Mouse (Mus musculus) intestine, embryonic 15.5 days (tissue): ENCODE results near the gene Fmr1. TPM values are rescaled to one million over a fixed set of nuclear protein-coding genes. Genes with fewer than 3 reads are reported as not detected.
"Not testable (repeated sequence)": the region's sequence is repeated elsewhere in the genome, so short reads cannot be mapped to it uniquely, and the experiment has no call there.

Experiments used
- ATAC-seq: fragments of 200-750 bp; cut with Nextera tagmentation; 2 replicates; pipeline ENCODE4 v1.8.0; 2017; ENCODE audit warnings: moderate TSS enrichment, moderate library complexity
- H3K27ac ChIP-seq: fragments of 300-500 bp; sonication (generic); 2 replicates; pipeline ENCODE4 v1.5.1; 2015; ENCODE audit warnings: mild to moderate bottlenecking, inconsistent platforms
- H3K27me3 ChIP-seq: fragments of 300-500 bp; sonication (generic); replicated peaks from 2 replicates; pipeline ENCODE4 v1.6.1; 2015; ENCODE audit warnings: inconsistent platforms
- H3K36me3 ChIP-seq: fragments of 300-500 bp; sonication (generic); 2 replicates; pipeline ENCODE4 v1.6.1; 2015; ENCODE audit warnings: inconsistent platforms
- H3K4me1 ChIP-seq: fragments of 300-500 bp; sonication (generic); replicated peaks from 2 replicates; pipeline ENCODE4 v1.6.1; 2015; ENCODE audit warnings: inconsistent platforms
- H3K4me2 ChIP-seq: fragments of 300-500 bp; sonication (generic); replicated peaks from 2 replicates; pipeline ENCODE4 v1.6.1; 2015; ENCODE audit warnings: mild to moderate bottlenecking, inconsistent platforms
- H3K4me3 ChIP-seq: fragments of 300-500 bp; sonication (generic); replicated peaks from 2 replicates; pipeline ENCODE4 v1.5.1; 2015; ENCODE audit warnings: inconsistent platforms
- H3K9ac ChIP-seq: fragments of 300-500 bp; sonication (generic); 2 replicates; pipeline ENCODE4 v1.6.1; 2015; ENCODE audit warnings: inconsistent platforms
- H3K9me3 ChIP-seq: fragments of 300-500 bp; sonication (generic); 2 replicates; pipeline ENCODE4 v1.6.1; 2016; ENCODE audit warnings: inconsistent platforms
- WGBS: fragments of 180-500 bp; shearing (Covaris S2); methylation state at CpG from one replicate; pipeline ENCODE4 v1.1.7; 2015; 5-methylcytosine and 5-hydroxymethylcytosine counted together
- polyA plus RNA-seq: library from polyadenylated mRNA; unstranded; fragments of >200 nt; fragmentation: Nextera tagmentation; extraction: Ambion mirVana; gene quantifications from 2 replicates; pipeline ENCODE4 v1.2.1, GENCODE M21; 2015

The Fmr1 gene
- polyA plus RNA-seq = 47.1 and 54.2 TPM in 2 replicates

DNA sequence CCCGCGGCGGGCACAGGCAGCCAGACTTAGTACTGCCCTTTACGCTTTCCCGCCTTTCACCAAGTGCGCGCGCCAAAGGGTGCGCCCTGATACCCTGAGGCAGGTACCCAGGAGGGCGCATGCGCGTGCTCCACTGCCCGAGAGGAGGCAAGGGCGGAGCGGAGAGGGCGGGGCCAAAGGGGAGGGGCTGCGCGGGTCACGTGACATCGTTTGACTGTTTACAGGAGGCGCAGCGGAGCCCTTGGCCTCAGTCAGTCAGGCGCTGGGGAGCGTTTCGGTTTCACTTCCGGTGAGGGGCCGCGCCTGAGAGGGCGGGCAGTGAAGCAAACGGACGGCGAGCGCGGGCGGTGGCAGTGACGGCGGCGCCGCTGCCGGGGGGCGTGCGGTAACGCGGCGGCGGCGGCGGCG lies at the start of gene Fmr1:
Fmr1 (plus strand) TSS at position 209 of the 408 bp plus-strand sequence.
- Histone ChIP-seq H3K27me3 (no peaks in the 10 kb centered on the region), H3K4me1 (no peaks in the 10 kb centered on the region), H3K36me3 (no peaks in the 10 kb centered on the region), H3K4me3 (peak within 1 kb of the TSS; percentile 61), H3K9me3 (no peaks in the 10 kb centered on the region), H3K4me2 (peak within 1 kb of the TSS; percentile 56), H3K9ac (peak within 1 kb of the TSS; percentile 79), H3K27ac (peak within 1 kb of the TSS; percentile 92)
- 18% methylated on average over 43 of the region's 49 CpGs for WGBS
- peak; percentile 99 for ATAC-seq

DNA sequence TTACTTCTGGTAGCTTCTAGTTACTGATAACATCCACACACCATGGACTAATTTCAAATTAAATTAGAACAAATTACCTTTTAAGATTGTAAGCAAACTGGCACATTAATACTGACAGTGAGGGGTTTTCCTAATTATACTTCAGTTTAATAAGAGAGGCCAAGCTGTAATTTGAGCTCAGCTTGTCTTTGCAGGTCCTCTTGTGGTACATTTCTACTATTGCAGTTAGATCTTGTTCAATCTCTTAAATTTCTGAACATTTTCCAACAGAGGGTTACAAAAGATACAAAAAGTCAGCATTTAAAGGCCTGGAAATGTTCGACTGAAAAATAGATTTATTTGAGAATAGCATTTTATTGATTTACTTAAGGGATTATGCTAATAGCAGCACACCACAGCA lies 36.7 kb upstream of the Fmr1 start:
- no peak overlapping the region for H3K4me2 ChIP-seq

DNA sequence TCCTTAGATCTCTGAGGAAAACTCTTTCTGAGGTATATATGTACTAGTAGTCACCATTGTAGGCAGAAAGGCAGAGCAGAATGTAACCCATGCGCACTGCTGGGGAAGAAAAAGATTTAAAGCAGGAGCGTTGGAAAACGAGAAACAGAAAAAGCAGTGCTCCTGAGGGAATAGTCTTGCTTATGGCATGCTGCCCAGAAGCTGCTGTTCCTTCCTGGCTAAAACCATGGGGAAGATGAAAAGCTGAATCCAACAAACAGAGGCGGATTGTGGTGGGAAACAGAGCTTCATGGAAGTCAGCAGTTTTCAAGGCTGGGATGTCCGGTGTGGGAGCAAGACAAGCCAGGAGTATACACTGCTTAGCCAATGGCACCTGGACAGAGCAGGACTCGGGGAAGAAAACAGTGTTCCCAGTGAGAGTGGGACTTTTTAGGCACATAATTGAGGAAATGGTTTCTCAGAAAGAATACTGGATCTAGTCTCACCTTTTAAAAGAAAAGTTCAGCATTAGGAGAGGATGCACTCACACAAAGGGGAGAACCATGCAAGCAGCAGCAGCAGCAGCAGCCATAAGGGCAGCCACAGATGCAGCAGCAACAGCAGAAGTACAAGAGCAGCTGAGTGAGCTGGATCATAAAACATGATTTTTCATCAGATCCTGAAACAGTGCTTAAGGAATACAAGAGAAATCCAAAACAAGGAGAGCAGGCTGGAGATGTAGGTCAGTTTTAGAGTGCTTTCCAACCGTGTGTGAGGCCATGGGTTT lies 33.0 kb upstream of the Fmr1 start:
- Histone ChIP-seq H3K27me3 (no peaks in the 10 kb centered on the region), H3K27ac (no peak overlapping the region), H3K4me1 (no peaks in the 10 kb centered on the region), H3K9me3 (no peaks in the 10 kb centered on the region), H3K4me2 (no peak overlapping the region), H3K4me3 (no peak overlapping the region), H3K36me3 (no peaks in the 10 kb centered on the region), H3K9ac (no peak overlapping the region)
- 48% methylated on average over 7 of the region's 7 CpGs for WGBS
- no peak for ATAC-seq

More for the DNA sequence above, 36.7 kb upstream of the Fmr1 start:
- Histone ChIP-seq H3K9me3 (no peaks in the 10 kb centered on the region), H3K9ac (no peak overlapping the region), H3K27me3 (no peaks in the 10 kb centered on the region), H3K4me3 (no peak overlapping the region), H3K4me1 (no peaks in the 10 kb centered on the region), H3K36me3 (no peaks in the 10 kb centered on the region), H3K27ac (no peak overlapping the region)
- 59% methylated on average over 1 of the region's 1 CpGs for WGBS
- ATAC-seq = no peak

DNA sequence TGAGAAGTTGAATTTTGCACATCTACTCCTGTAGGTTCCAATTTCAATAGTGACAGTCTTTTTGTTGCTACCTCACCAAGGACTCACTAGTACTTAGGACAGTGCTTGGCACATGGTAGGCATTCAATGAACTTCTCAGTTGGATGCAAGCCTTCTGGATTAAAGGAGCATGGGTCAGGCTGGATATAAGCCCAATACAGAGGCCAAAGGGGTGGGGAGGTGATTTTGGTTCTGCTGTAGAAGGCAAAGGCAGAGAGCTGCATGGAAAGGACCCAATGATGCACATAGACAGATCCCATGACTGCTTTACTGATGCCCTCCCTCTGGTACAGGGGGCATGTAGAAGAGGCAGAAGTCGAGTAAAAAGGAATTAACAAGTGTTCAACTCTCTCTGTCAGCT lies 833 bp upstream of the Fmr1 start:
- no peaks in the 10 kb centered on the region for H3K4me1 ChIP-seq
- no peak for ATAC-seq
- no peaks in the 10 kb centered on the region for H3K36me3 ChIP-seq
- 29% methylated on average over 1 of the region's 1 CpGs for WGBS
- H3K4me3 ChIP-seq = no peak overlapping the region
- no peak overlapping the region; the same call in 1 of the 2 replicates for H3K4me2 ChIP-seq
- H3K9ac ChIP-seq = no peak overlapping the region
- no peak overlapping the region for H3K27ac ChIP-seq
- no peaks in the 10 kb centered on the region for H3K27me3 ChIP-seq
- H3K9me3 ChIP-seq = no peaks in the 10 kb centered on the region

DNA sequence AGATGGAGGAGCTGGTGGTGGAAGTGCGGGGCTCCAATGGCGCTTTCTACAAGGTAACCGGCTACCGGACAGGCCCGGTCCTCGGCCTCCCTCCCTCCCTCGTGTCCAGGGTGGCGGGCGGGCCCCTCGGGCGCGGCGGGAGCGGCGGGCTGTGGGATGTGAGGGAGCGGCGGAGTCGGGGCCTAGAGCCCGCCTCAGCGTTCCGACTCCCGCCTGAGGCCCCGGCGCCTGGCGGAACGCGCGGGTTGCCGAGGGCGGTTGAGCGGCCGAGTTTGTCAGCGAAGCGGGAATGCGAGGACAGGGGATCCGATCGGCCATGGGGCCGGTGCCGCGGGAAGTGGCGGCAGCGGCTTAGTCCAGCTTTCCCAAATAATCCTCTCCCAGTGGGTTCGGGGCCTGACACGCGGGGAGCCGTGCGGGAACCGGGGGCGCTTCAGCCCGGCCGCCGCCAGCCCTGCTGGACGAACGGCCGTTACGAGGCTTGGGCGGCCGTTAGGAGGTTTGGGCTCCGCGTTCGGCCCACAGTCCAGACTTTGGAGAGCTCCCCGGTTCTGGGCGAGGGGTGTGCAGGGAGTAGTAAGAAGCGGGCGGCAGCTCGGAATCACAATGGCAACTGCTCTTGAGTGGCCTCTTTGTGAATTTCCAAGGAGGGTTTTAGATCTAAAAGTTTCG lies 610 bp downstream of the Fmr1 start:
- peak; percentile 80 for ATAC-seq
- no peaks in the 10 kb centered on the region for H3K9me3 ChIP-seq
- no peaks in the 10 kb centered on the region for H3K36me3 ChIP-seq
- H3K9ac ChIP-seq = peak overlapping the region; percentile 79
- peak overlapping the region; percentile 92 for H3K27ac ChIP-seq
- H3K27me3 ChIP-seq = no peaks in the 10 kb centered on the region
- peak overlapping the region; percentile 35 for H3K4me2 ChIP-seq
- 16% methylated on average over 67 of the region's 67 CpGs for WGBS
- H3K4me3 ChIP-seq = peak overlapping the region; percentile 61
- no peaks in the 10 kb centered on the region for H3K4me1 ChIP-seq

DNA sequence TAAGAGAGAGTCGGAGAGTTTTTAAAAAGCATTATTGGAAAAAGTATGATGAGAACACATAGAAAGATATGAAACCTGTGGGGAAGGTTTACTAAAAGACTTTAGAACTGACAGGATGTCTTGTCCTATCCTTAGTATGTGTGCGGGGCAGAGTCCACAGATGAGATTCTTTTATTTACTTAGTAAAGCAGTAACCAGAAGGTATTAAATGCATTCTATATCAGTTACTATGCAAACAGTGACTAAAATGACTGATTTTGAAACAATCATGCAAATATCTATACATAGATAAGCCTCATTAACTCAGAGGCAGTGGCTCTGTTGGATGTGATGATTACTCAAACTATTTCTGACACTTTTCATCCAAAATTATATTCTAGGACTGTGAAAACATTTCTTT lies 6.4 kb downstream of the Fmr1 start:
- Histone ChIP-seq H3K27ac (no peak overlapping the region), H3K4me3 (no peak overlapping the region), H3K36me3 (no peaks in the 10 kb centered on the region), H3K4me1 (no peaks in the 10 kb centered on the region), H3K9ac (no peak overlapping the region), H3K9me3 (no peaks in the 10 kb centered on the region), H3K27me3 (no peaks in the 10 kb centered on the region), H3K4me2 (no peak overlapping the region)
- peak; percentile 81 for ATAC-seq
- 73% methylated on average over 2 of the region's 2 CpGs for WGBS

DNA sequence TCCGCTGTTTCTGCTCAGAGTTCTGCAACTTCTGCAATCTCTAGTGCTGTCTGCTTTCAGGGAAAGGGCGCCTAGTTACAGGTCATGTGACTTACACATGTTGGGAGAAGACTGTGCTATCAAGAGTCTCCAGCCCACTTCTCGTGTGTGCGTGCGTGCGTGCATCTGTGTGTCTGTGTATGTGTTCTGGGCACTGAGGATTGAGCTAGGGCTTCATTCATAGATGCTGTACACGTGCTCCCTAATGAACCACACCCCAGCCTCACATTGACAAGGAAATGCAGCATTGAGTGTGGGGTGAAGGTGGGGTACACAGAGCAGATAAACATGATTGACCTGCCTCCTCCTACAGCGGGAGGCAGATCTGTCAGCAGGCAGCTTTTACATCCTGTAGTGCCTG lies 13.6 kb downstream of the Fmr1 start:
- H3K4me1 ChIP-seq, H3K4me3 ChIP-seq, ATAC-seq, H3K27me3 ChIP-seq, H3K9me3 ChIP-seq, H3K27ac ChIP-seq, H3K4me2 ChIP-seq, H3K9ac ChIP-seq, H3K36me3 ChIP-seq: not testable (repeated sequence)
- 90% methylated on average over 8 of the region's 8 CpGs for WGBS

DNA sequence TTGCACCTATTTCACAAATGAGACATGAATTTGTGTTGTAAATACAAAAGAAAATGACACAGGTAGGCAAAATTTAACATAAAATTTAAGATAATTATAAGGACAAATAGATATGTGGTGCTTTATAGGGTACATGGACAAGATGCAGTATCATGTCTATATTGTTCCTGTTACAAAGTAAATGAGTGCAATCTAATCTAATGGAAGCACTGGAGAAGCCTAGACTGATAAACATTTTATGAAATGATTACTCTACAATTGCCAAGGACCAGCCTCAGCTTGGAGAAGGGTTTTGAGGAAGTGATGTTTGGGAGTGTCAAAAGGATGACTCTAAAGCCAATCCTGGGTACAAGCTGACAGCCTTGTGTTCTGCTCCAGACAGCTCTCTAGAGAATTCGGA lies 58.6 kb downstream of the Fmr1 start:
- Histone ChIP-seq H3K9me3 (no peaks in the 10 kb centered on the region), H3K27ac (no peak overlapping the region), H3K27me3 (no peaks in the 10 kb centered on the region), H3K9ac (no peak overlapping the region), H3K4me1 (no peaks in the 10 kb centered on the region), H3K36me3 (no peaks in the 10 kb centered on the region), H3K4me3 (no peak overlapping the region), H3K4me2 (no peak overlapping the region)
- WGBS = 75% methylated on average over 1 of the region's 1 CpGs
- ATAC-seq = no peak

DNA sequence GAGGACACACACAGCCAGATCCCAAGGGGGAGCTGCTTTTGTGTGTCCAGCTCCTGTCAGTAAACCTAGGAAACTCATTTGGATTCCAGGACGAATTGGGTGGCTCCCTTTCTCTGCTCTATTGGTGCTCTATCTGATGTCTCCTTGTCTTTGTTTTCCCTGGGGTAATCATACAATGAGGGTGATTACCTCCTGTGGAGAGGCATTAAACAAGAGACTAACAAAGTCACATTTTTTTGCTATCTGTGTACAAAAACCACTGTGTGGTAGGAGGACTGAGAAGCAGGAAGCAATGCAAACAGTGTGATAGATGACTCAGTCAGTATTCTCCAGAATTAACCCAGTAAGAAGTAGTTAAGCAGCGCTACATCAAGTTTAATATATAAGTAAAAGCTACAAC lies 61.7 kb downstream of the Fmr1 start:
- WGBS = 53% methylated on average over 2 of the region's 2 CpGs

DNA sequence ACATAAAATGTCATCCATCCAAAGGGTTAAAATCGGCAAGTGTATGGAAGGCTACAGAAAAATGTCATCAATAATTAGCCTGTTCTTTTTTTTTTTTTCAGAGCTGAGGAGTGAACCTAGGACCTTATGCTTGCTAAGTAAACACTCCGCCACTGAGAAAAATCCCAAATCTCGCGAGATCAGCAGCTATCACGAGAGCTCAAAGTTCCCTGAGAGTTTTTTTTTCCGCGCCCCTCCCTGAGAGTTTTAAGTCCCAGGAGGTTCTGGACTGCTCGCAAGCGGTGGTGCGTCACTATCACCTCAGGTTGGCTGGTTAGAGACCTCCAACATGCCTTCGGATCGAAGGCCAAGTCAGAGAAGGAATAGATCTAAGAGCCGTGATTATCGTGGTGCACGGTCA lies 83.3 kb downstream of the Fmr1 start, which contains the start of gene Fmr1nb:
Fmr1nb (plus strand) TSS at position 234 of the 400 bp plus-strand sequence.
- Histone ChIP-seq H3K4me2 (no peak within 1 kb of the TSS), H3K27me3 (no peaks in the 10 kb centered on the region), H3K27ac (no peak within 1 kb of the TSS), H3K9me3 (no peaks in the 10 kb centered on the region), H3K36me3 (no peaks in the 10 kb centered on the region), H3K4me3 (no peak within 1 kb of the TSS), H3K4me1 (no peaks in the 10 kb centered on the region), H3K9ac (no peak within 1 kb of the TSS)
- WGBS = 80% methylated on average over 15 of the region's 15 CpGs
- ATAC-seq = no peak

More for the DNA sequence above, 61.7 kb downstream of the Fmr1 start:
- no peaks in the 10 kb centered on the region for H3K9me3 ChIP-seq
- no peak overlapping the region for H3K9ac ChIP-seq
- no peak overlapping the region for H3K4me2 ChIP-seq
- no peaks in the 10 kb centered on the region for H3K27me3 ChIP-seq
- no peaks in the 10 kb centered on the region for H3K36me3 ChIP-seq
- H3K4me3 ChIP-seq = no peak overlapping the region
- no peaks in the 10 kb centered on the region for H3K4me1 ChIP-seq
- no peak overlapping the region for H3K27ac ChIP-seq
- no peak for ATAC-seq
